13 mouse cellular contexts compared by ENCODE assay signal in genomic region chr2:173030591-173031338, GRCm38 (mm10). TPM values are rescaled to one million over a fixed set of nuclear protein-coding genes. Genes with fewer than 3 reads are reported as not detected.
DNase-seq lines count a peak whose midpoint lies in the region; ATAC-seq and TF ChIP-seq lines count a peak whose summit lies in the region.
"Had no signal": no experiment of that assay in that cellular context is flagged by ENCODE, and none has a peak within 500 bp of the region (broad histone marks: within the 10 kb centered on the region; RNA-seq: fewer than 3 reads in every experiment).

No protein-coding gene starts in this region.

- no peak overlapping the region for H3K9ac ChIP-seq in forebrain, embryonic 14.5 days (ENCODE audit: low read length)
- H3K9ac ChIP-seq: lung, embryonic 14.5 days; neural tube, embryonic 15.5 days had no signal

- peaks cover 78% of the 10 kb centered on the region for H3K4me1 ChIP-seq in spleen, adult 2 months (ENCODE audit: control insufficient read depth, insufficient read depth, insufficient read length)
- H3K4me1 ChIP-seq in forebrain, embryonic 14.5 days (ENCODE audit: control insufficient read depth, insufficient read depth, low read length) = no peaks in the 10 kb centered on the region

- TF ChIP-seq CTCF in spleen, adult 2 months (IDR thresholded peaks at IDR 0.05; ENCODE audit: extremely low read depth, insufficient read depth, insufficient read length, insufficient replicate concordance) = no peak

- no peaks in the 10 kb centered on the region for H3K9me3 ChIP-seq in forebrain, embryonic 14.5 days (replicated peaks; ENCODE audit: control insufficient read depth, low read length)
- H3K9me3 ChIP-seq: midbrain, embryonic 10.5 days; neural tube, embryonic 15.5 days had no signal

- DNase-seq in frontal cortex, postnatal 36 days (ENCODE audit: low spot score in 2 of 2) = no peak
- no peak for DNase-seq in spleen, adult 2 months (ENCODE audit: low read depth in 1 of 2, low spot score in 2 of 2)
- no peak for DNase-seq in spleen, postnatal 14 days (ENCODE audit: low spot score in 2 of 2)
- peak; percentile 5 for DNase-seq in splenic B cell, adult 2 months (ENCODE audit: low read depth, low spot score)
- no peak for DNase-seq in right cerebral cortex, postnatal 4 days
- no peak for DNase-seq in forebrain, embryonic 14.5 days (ENCODE audit: low spot score)
- DNase-seq: gastrocnemius, postnatal 14 days; kidney, postnatal 4 days; lung, embryonic 14.5 days had no signal

- H3K27me3 ChIP-seq in spleen, adult 2 months (ENCODE audit: control insufficient read depth, insufficient read depth, low read length) = no peaks in the 10 kb centered on the region
- no peaks in the 10 kb centered on the region for H3K27me3 ChIP-seq in splenic B cell, adult 2 months (ENCODE audit: control insufficient read depth, insufficient read depth, low read length, poor library complexity, severe bottlenecking)
- H3K27me3 ChIP-seq in forebrain, embryonic 14.5 days (replicated peaks; ENCODE audit: control insufficient read depth, insufficient read depth, low read length) = no peaks in the 10 kb centered on the region
- H3K27me3 ChIP-seq: neural tube, embryonic 15.5 days had no signal

- no peak for TF ChIP-seq POLR2A in spleen, adult 2 months (IDR thresholded peaks at IDR 0.05; ENCODE audit: low read depth, low read length)

- ATAC-seq in frontal cortex, adult (ENCODE audit: low TSS enrichment) = peak; percentile 25; the same call in 1 of the 2 replicates
- ATAC-seq in inflammation-experienced regulatory T-cells, adult 6 months = peak; percentile 18
- ATAC-seq in forebrain, embryonic 14.5 days = no peak

- H3K27ac ChIP-seq in spleen, adult 2 months (ENCODE audit: insufficient read depth, low read length) = peak overlapping the region; percentile 13; the same call in 1 of the 2 replicates
- H3K27ac ChIP-seq in forebrain, embryonic 14.5 days (ENCODE audit: low read depth, low read length) = no peak overlapping the region
- H3K27ac ChIP-seq: midbrain, embryonic 10.5 days; neural tube, embryonic 15.5 days had no signal

- peaks cover 84% of the 10 kb centered on the region for H3K36me3 ChIP-seq in spleen, adult 2 months (ENCODE audit: control insufficient read depth, insufficient read depth, low read length)
- H3K36me3 ChIP-seq in splenic B cell, adult 2 months (ENCODE audit: control insufficient read depth, insufficient read depth, low read length, poor library complexity, severe bottlenecking) = peaks cover 12% of the 10 kb centered on the region
- H3K36me3 ChIP-seq in forebrain, embryonic 14.5 days (ENCODE audit: control insufficient read depth, insufficient read depth, low read length) = peaks cover 91% of the 10 kb centered on the region

- H3K4me2 ChIP-seq in forebrain, embryonic 14.5 days (ENCODE audit: low read length) = no peak overlapping the region
- H3K4me2 ChIP-seq: lung, embryonic 14.5 days; neural tube, embryonic 15.5 days had no signal

- WGBS in spleen, adult 2 months = 63% methylated on average over 12 of the region's 12 CpGs
- 85% methylated on average over 12 of the region's 12 CpGs for WGBS in forebrain, embryonic 14.5 days

- no peak overlapping the region for H3K4me3 ChIP-seq in spleen, adult 2 months (ENCODE audit: extremely low read depth, insufficient read depth, insufficient read length)
- no peak overlapping the region for H3K4me3 ChIP-seq in forebrain, embryonic 14.5 days (ENCODE audit: low read depth, low read length)
- H3K4me3 ChIP-seq: midbrain, embryonic 10.5 days; neural tube, embryonic 15.5 days had no signal

RNA-seq across cellular contexts. Expression of gene Rbm38, which starts 10.5 kb away (rescaled TPM):
- 663 and 724 TPM in 2 replicates for polyA plus RNA-seq in spleen, adult 2 months (2012; rRNA removed)
- polyA plus RNA-seq in inflammation-experienced regulatory T-cells, adult 6 months (2017; shearing (Covaris generic)) = 100 to 1,000 TPM; 115 to 138 (median 124) TPM
- 29.9 and 31.1 TPM in 2 replicates for polyA plus RNA-seq in forebrain, embryonic 14.5 days (2014; fragmentation: Nextera tagmentation; extraction: Ambion mirVana)

RNA-seq across cellular contexts. Expression of gene Rae1, which starts 30.8 kb away (rescaled TPM):
- 48.3 and 51.5 TPM in 2 replicates for polyA plus RNA-seq in spleen, adult 2 months (2012; rRNA removed)
- polyA plus RNA-seq in inflammation-experienced regulatory T-cells, adult 6 months (2017; shearing (Covaris generic)) = 10 to 100 TPM; 29.2 to 50.7 (median 50.2) TPM
- 148 and 156 TPM in 2 replicates for polyA plus RNA-seq in forebrain, embryonic 14.5 days (2014; fragmentation: Nextera tagmentation; extraction: Ambion mirVana)

RNA-seq across cellular contexts. Expression of gene Spo11, which starts 53.3 kb away (rescaled TPM):
- 0.86 and 0.98 TPM in 2 replicates for polyA plus RNA-seq in spleen, adult 2 months (2012; rRNA removed)
- 1 to 10 TPM; 4.6 to 6.3 (median 6.0) TPM for polyA plus RNA-seq in inflammation-experienced regulatory T-cells, adult 6 months (2017; shearing (Covaris generic))
- 0.95 and 1.5 TPM in 2 replicates for polyA plus RNA-seq in forebrain, embryonic 14.5 days (2014; fragmentation: Nextera tagmentation; extraction: Ambion mirVana)
